ENCODE assay signal across 9 mouse cellular contexts in genomic region chr12:29257011-29257734, GRCm38 (mm10).
DNase-seq lines count a peak whose midpoint lies in the region; ATAC-seq lines count a peak whose summit lies in the region.
"Had no signal": no experiment of that assay in that cellular context is flagged by ENCODE, and none has a peak within 500 bp of the region (broad histone marks: within the 10 kb centered on the region; RNA-seq: fewer than 3 reads in every experiment).

No protein-coding gene starts in this region.

- H3K4me2 ChIP-seq in forebrain, embryonic 14.5 days (ENCODE audit: low read length) = peak overlapping the region; percentile 17; the same call in 1 of the 2 replicates

- H3K27me3 ChIP-seq in forebrain, embryonic 14.5 days (replicated peaks; ENCODE audit: control insufficient read depth, insufficient read depth, low read length) = no peaks in the 10 kb centered on the region
- no peaks in the 10 kb centered on the region for H3K27me3 ChIP-seq in limb, embryonic 10.5 days (ENCODE audit: low read depth, poor library complexity, severe bottlenecking)

- no peaks in the 10 kb centered on the region for H3K9me3 ChIP-seq in forebrain, embryonic 14.5 days (replicated peaks; ENCODE audit: control insufficient read depth, low read length)
- H3K9me3 ChIP-seq in limb, embryonic 10.5 days (replicated peaks) = no peaks in the 10 kb centered on the region

- no peak overlapping the region for H3K4me3 ChIP-seq in forebrain, embryonic 14.5 days (ENCODE audit: low read depth, low read length)
- H3K4me3 ChIP-seq in limb, embryonic 10.5 days = no peak overlapping the region

- peak; percentile 61 for DNase-seq in embryo, embryonic 11 days
- DNase-seq in forebrain, embryonic 14.5 days (ENCODE audit: low spot score) = no peak
- peak; percentile 55 for DNase-seq in limb, embryonic 10.5 days (ENCODE audit: low spot score)
- peak; percentile 50 for DNase-seq in neural tube, embryonic 10.5 days (ENCODE audit: extremely low spot score, low spot score)
- no peak for DNase-seq in left cerebral cortex, postnatal 4 days
- no peak for DNase-seq in thymus, postnatal 36 days
- no peak for DNase-seq in layer of hippocampus, adult 8-10 months (ENCODE audit: low spot score in 2 of 2)
- DNase-seq: cerebellum, adult 9-11 months; layer of hippocampus, adult 9-11 months had no signal

- peak overlapping the region; percentile 57 for H3K27ac ChIP-seq in forebrain, embryonic 14.5 days (ENCODE audit: low read depth, low read length)
- peak overlapping the region; percentile 69 for H3K27ac ChIP-seq in limb, embryonic 10.5 days

- H3K4me1 ChIP-seq in forebrain, embryonic 14.5 days (ENCODE audit: control insufficient read depth, insufficient read depth, low read length) = peaks cover 22% of the 10 kb centered on the region
- peaks cover 26% of the 10 kb centered on the region for H3K4me1 ChIP-seq in limb, embryonic 10.5 days

- H3K9ac ChIP-seq in forebrain, embryonic 14.5 days (ENCODE audit: low read length) = peak overlapping the region; percentile 8; the same call in 1 of the 2 replicates

- H3K36me3 ChIP-seq in forebrain, embryonic 14.5 days (ENCODE audit: control insufficient read depth, insufficient read depth, low read length) = no peaks in the 10 kb centered on the region
- no peaks in the 10 kb centered on the region for H3K36me3 ChIP-seq in limb, embryonic 10.5 days

- intact Hi-C loops in left cerebral cortex, postnatal 4 days (cut with DNase I) = no loop called here

- peak; percentile 41; the same call in 1 of the 2 replicates for ATAC-seq in forebrain, embryonic 14.5 days

- 8% methylated on average over 7 of the region's 7 CpGs for WGBS in forebrain, embryonic 14.5 days
- WGBS in limb, embryonic 10.5 days = 27% methylated on average over 7 of the region's 7 CpGs

Comparison
In these comparisons a context has a peak if more than half of its experiments do, and no peak if none do; other contexts are left out.
1. DNase-seq: peak in embryo, embryonic 11 days (single experiment), limb, embryonic 10.5 days (single experiment) and neural tube, embryonic 10.5 days (single experiment); none in forebrain, embryonic 14.5 days (single experiment), left cerebral cortex, postnatal 4 days (single experiment), thymus, postnatal 36 days (0 of 2) and layer of hippocampus, adult 8-10 months (0 of 2).